Mouse (Mus musculus) limb, embryonic 11.5 days (tissue): ENCODE measurements at regions not wholly inside any gene's neighbourhood (a gene's known extent, or its start where the extent isn't known, plus 50 kb on each side); places are given as distances from the start of the nearest gene placed in this dataset.
"Not testable (repeated sequence)": the region's sequence is repeated elsewhere in the genome, so short reads cannot be mapped to it uniquely, and the experiment has no call there.

Source experiments
- ATAC-seq: fragments of 200-750 bp; cut with Nextera tagmentation; 2 replicates; pipeline ENCODE4 v1.8.0; 2017; ENCODE audit warnings: low read depth; ENCODE audit not compliant: insufficient number of reproducible peaks, low FRiP score, low TSS enrichment
- DNase-seq: peaks from one replicate; pipeline ENCODE4 v3.0.0-alpha.2; 2015; ENCODE audit warnings: low spot score
- H3K27ac ChIP-seq: fragments of 300-500 bp; sonication (generic); replicated peaks from 2 replicates; pipeline ENCODE4 v1.5.1; 2014; ENCODE audit warnings: low read depth, mild to moderate bottlenecking, low read length
- H3K27me3 ChIP-seq: fragments of 300-500 bp; sonication (generic); 2 replicates; pipeline ENCODE4 v1.6.1; 2014; ENCODE audit warnings: mild to moderate bottlenecking, low read length, mixed read lengths; ENCODE audit not compliant: control insufficient read depth, insufficient read depth
- H3K36me3 ChIP-seq: fragments of 300-500 bp; sonication (generic); 2 replicates; pipeline ENCODE4 v1.6.1; 2014; ENCODE audit warnings: mild to moderate bottlenecking, low read length, moderate library complexity, mixed read lengths; ENCODE audit not compliant: control insufficient read depth, insufficient read depth
- H3K4me1 ChIP-seq: fragments of 300-500 bp; sonication (generic); 2 replicates; pipeline ENCODE4 v1.6.1; 2014; ENCODE audit warnings: low read length, mixed read lengths; ENCODE audit not compliant: control insufficient read depth, insufficient read depth
- H3K4me2 ChIP-seq: fragments of 300-500 bp; sonication (generic); 2 replicates; pipeline ENCODE4 v1.6.1; 2014; ENCODE audit warnings: low read depth, mild to moderate bottlenecking, moderate library complexity; ENCODE audit not compliant: severe bottlenecking
- H3K4me3 ChIP-seq: fragments of 300-500 bp; sonication (generic); 2 replicates; pipeline ENCODE4 v1.5.1; 2014; ENCODE audit warnings: low read depth, low read length
- H3K9ac ChIP-seq: fragments of 300-500 bp; sonication (generic); 2 replicates; pipeline ENCODE4 v1.6.1; 2014; ENCODE audit warnings: mild to moderate bottlenecking, low read length
- H3K9me3 ChIP-seq: fragments of 300-500 bp; sonication (generic); 2 replicates; pipeline ENCODE4 v1.6.1; 2016; ENCODE audit warnings: low read length; ENCODE audit not compliant: control insufficient read depth
- WGBS: fragments of 180-500 bp; shearing (Covaris S2); extraction: QIAGEN DNeasy Blood & Tissue Kit; methylation state at CpG from one replicate; pipeline ENCODE4 v1.1.7; 2014; 5-methylcytosine and 5-hydroxymethylcytosine counted together

GRCm38 (mm10) chr19:27627626-27628025 lies 198.0 kb upstream of the Pum3 start:
- Histone ChIP-seq H3K4me3 (no peak overlapping the region), H3K4me1 (no peaks in the 10 kb centered on the region), H3K9me3 (no peaks in the 10 kb centered on the region), H3K27ac (no peak overlapping the region), H3K36me3 (no peaks in the 10 kb centered on the region), H3K27me3 (no peaks in the 10 kb centered on the region), H3K4me2 (no peak overlapping the region), H3K9ac (no peak overlapping the region)
- ATAC-seq = no peak
- 97% methylated on average over 1 of the region's 1 CpGs for WGBS
- DNase-seq = no peak

GRCm38 (mm10) chr19:27617522-27617921 lies 187.9 kb upstream of the Pum3 start:
- DNase-seq (no peak), ATAC-seq (no peak)
- H3K36me3 ChIP-seq = no peaks in the 10 kb centered on the region
- H3K27ac ChIP-seq = no peak overlapping the region
- no peaks in the 10 kb centered on the region for H3K4me1 ChIP-seq
- H3K9ac ChIP-seq = no peak overlapping the region
- H3K9me3 ChIP-seq = no peaks in the 10 kb centered on the region
- H3K27me3 ChIP-seq = no peaks in the 10 kb centered on the region
- WGBS = 77% methylated on average over 5 of the region's 5 CpGs
- no peak overlapping the region for H3K4me3 ChIP-seq
- H3K4me2 ChIP-seq = no peak overlapping the region

- ATAC-seq (no peak), DNase-seq (no peak)
- no peak overlapping the region for H3K4me3 ChIP-seq
- H3K27ac ChIP-seq = no peak overlapping the region
- H3K4me1 ChIP-seq = no peaks in the 10 kb centered on the region
- WGBS = 88% methylated on average over 2 of the region's 2 CpGs
- H3K4me2 ChIP-seq = no peak overlapping the region
- no peaks in the 10 kb centered on the region for H3K27me3 ChIP-seq
- no peaks in the 10 kb centered on the region for H3K9me3 ChIP-seq
- no peaks in the 10 kb centered on the region for H3K36me3 ChIP-seq
- H3K9ac ChIP-seq = no peak overlapping the region
Measured at GRCm38 (mm10) chr19:27606933-27607332, 177.3 kb upstream of the Pum3 start.

GRCm38 (mm10) chr19:27603296-27603695 lies 173.7 kb upstream of the Pum3 start:
- Histone ChIP-seq H3K27me3 (no peaks in the 10 kb centered on the region), H3K9me3 (no peaks in the 10 kb centered on the region), H3K27ac (no peak overlapping the region), H3K4me2 (no peak overlapping the region), H3K4me1 (no peaks in the 10 kb centered on the region), H3K36me3 (no peaks in the 10 kb centered on the region), H3K9ac (no peak overlapping the region), H3K4me3 (no peak overlapping the region)
- DNase-seq (no peak), ATAC-seq (no peak)
- WGBS = 24% methylated on average over 8 of the region's 8 CpGs

- H3K27me3 ChIP-seq = no peaks in the 10 kb centered on the region
- 89% methylated on average over 3 of the region's 3 CpGs for WGBS
- ATAC-seq (no peak), DNase-seq (no peak)
- H3K4me2 ChIP-seq = no peak overlapping the region
- no peaks in the 10 kb centered on the region for H3K36me3 ChIP-seq
- H3K4me3 ChIP-seq = no peak overlapping the region
- no peaks in the 10 kb centered on the region for H3K9me3 ChIP-seq
- H3K4me1 ChIP-seq = no peaks in the 10 kb centered on the region
- H3K9ac ChIP-seq = no peak overlapping the region
- no peak overlapping the region for H3K27ac ChIP-seq
Measured at GRCm38 (mm10) chr19:27601551-27601950, 171.9 kb upstream of the Pum3 start.

GRCm38 (mm10) chr19:27600386-27600785 lies 170.8 kb upstream of the Pum3 start:
- H3K9ac ChIP-seq, H3K9me3 ChIP-seq, H3K4me1 ChIP-seq, DNase-seq, H3K27me3 ChIP-seq, H3K36me3 ChIP-seq, ATAC-seq, H3K4me2 ChIP-seq, H3K4me3 ChIP-seq, H3K27ac ChIP-seq: not testable (repeated sequence)
- 86% methylated on average over 9 of the region's 9 CpGs for WGBS

- Histone ChIP-seq H3K9ac (no peak overlapping the region), H3K4me2 (no peak overlapping the region), H3K4me3 (no peak overlapping the region), H3K36me3 (no peaks in the 10 kb centered on the region), H3K9me3 (no peaks in the 10 kb centered on the region), H3K27ac (no peak overlapping the region), H3K4me1 (no peaks in the 10 kb centered on the region), H3K27me3 (no peaks in the 10 kb centered on the region)
- WGBS = 54% methylated on average over 10 of the region's 10 CpGs
- DNase-seq (no peak), ATAC-seq (no peak)
Measured at GRCm38 (mm10) chr19:27599639-27600308, 170.1 kb upstream of the Pum3 start.

- no peak for ATAC-seq
- no peak for DNase-seq
Measured at GRCm38 (mm10) chr19:27598350-27598749, 168.7 kb upstream of the Pum3 start.

GRCm38 (mm10) chr19:27585566-27585965 lies 155.9 kb upstream of the Pum3 start:
- no peak overlapping the region for H3K9ac ChIP-seq
- no peaks in the 10 kb centered on the region for H3K9me3 ChIP-seq
- ATAC-seq (no peak), DNase-seq (no peak)
- no peak overlapping the region for H3K4me2 ChIP-seq
- no peaks in the 10 kb centered on the region for H3K27me3 ChIP-seq
- no peak overlapping the region for H3K27ac ChIP-seq
- 66% methylated on average over 6 of the region's 6 CpGs for WGBS
- H3K4me1 ChIP-seq = no peaks in the 10 kb centered on the region
- no peaks in the 10 kb centered on the region for H3K36me3 ChIP-seq
- H3K4me3 ChIP-seq = no peak overlapping the region

More at GRCm38 (mm10) chr19:27598350-27598749, 168.7 kb upstream of the Pum3 start:
- no peak overlapping the region for H3K27ac ChIP-seq
- no peaks in the 10 kb centered on the region for H3K27me3 ChIP-seq
- no peaks in the 10 kb centered on the region for H3K4me1 ChIP-seq
- H3K9me3 ChIP-seq = no peaks in the 10 kb centered on the region
- no peaks in the 10 kb centered on the region for H3K36me3 ChIP-seq
- H3K4me3 ChIP-seq = no peak overlapping the region
- WGBS = 88% methylated on average over 5 of the region's 5 CpGs
- no peak overlapping the region for H3K9ac ChIP-seq
- no peak overlapping the region for H3K4me2 ChIP-seq
